Mouse (Mus musculus) bone marrow macrophage, adult 2 months (primary cell): ENCODE measurements around the gene Ugt2a1. TPM values are rescaled to one million over a fixed set of nuclear protein-coding genes. Genes with fewer than 3 reads are reported as not detected.
"Not testable (repeated sequence)": the region's sequence is repeated elsewhere in the genome, so short reads cannot be mapped to it uniquely, and the experiment has no call there.

ENCODE experiments used
- H3K27ac ChIP-seq: 2 replicates; pipeline ENCODE4 v1.5.1; 2012; ENCODE audit warnings: low read depth, low read length; ENCODE audit not compliant: insufficient read depth
- H3K4me1 ChIP-seq: 2 replicates; pipeline ENCODE4 v1.6.1; 2012; ENCODE audit warnings: low read length; ENCODE audit not compliant: control insufficient read depth, insufficient read depth
- H3K4me3 ChIP-seq: 2 replicates; pipeline ENCODE4 v1.5.1; 2012; ENCODE audit warnings: mild to moderate bottlenecking, low read length, moderate library complexity; ENCODE audit not compliant: insufficient read depth
- CTCF ChIP-seq: IDR thresholded peaks from 2 replicates; pipeline ENCODE4 v1.5.1; 2012; ENCODE audit warnings: low read depth, mild to moderate bottlenecking, low read length, moderate library complexity
- POLR2A ChIP-seq: IDR thresholded peaks from 2 replicates; pipeline ENCODE4 v1.6.1; 2012; ENCODE audit warnings: mild to moderate bottlenecking, low read depth, low read length, borderline replicate concordance
- polyA plus RNA-seq: library from polyadenylated mRNA; stranded (reverse); fragments of >200 nt; gene quantifications from 2 replicates; pipeline ENCODE4 v1.2.4, GENCODE M21; 2012; ENCODE audit not compliant: missing spikeins, insufficient read depth, insufficient read length

Gene Ugt2a1
- polyA plus RNA-seq, 1 experiment, result not detected

DNA sequence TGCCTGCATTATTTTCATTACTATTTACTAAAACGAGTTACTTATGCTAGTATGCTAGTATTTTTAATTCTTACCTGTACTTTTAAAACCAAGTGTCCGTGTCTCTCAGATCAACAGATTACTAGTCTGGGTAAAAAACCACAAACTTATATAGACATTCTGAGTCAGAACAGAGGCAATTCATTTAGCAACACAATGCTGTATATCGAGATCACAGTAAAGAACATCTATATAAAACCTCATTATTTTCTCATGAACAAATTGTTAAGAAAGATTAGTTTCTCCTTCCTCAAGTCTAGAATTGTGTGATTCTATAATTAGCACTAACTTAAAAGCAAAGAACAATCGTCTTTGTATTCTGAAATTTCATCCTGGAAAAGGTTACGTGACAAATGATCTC is 8.5 kb downstream of the Ugt2a1 start, which contains the start of gene Ugt2a2:
Gene Ugt2a2, minus strand, starts transcription at position 101 of the 400 bp plus-strand sequence.
- TF ChIP-seq CTCF (no peak), POLR2A (no peak)
- Histone ChIP-seq H3K27ac (no peak within 1 kb of the TSS), H3K4me3 (no peak within 1 kb of the TSS), H3K4me1 (no peaks in the 10 kb centered on the region)

DNA sequence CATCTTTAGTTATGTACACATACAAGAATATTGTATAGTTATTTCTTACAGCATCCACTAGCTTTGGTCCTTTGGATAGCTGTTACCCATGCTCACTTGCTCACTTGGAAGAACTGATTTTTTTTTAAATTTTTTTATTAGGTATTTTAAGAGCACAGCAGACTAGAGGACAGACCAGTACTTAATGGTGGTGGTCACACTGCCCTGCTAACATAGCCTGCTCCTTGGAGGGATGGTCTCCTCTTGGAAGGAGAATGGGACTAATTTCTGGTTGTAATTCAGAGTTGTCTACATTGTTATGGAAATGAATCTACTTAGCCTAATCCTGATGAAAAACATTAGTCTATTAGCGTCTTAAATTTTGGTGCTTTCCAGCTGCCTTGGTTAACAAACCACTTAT is 31.9 kb downstream of the Ugt2a1 start:
- Histone ChIP-seq H3K27ac (no peak overlapping the region), H3K4me1 (no peaks in the 10 kb centered on the region), H3K4me3 (no peak overlapping the region)
- TF ChIP-seq POLR2A, result no peak
- no peak for TF ChIP-seq CTCF

DNA sequence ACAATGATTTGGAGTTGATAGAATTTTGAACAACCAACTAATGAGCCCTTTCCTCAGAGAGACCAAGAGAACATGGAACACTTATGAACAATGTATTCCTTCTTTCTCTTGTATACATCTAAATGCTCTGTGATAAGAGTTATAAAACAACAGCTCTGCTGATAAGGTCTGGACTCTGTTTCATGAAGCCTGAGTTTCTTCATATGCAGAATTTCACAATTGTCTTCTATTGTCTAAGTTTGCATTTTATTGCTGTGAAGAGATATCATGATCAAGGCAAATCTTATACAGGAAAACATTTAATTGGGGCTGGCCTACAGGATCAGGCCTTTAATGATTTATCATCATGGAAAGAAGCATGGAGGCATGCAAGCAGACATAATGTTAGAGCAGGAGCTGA is 33.0 kb downstream of the Ugt2a1 start:
- Histone ChIP-seq H3K27ac (no peak overlapping the region), H3K4me1 (no peaks in the 10 kb centered on the region), H3K4me3 (no peak overlapping the region)
- TF ChIP-seq CTCF (no peak), POLR2A (no peak)

DNA sequence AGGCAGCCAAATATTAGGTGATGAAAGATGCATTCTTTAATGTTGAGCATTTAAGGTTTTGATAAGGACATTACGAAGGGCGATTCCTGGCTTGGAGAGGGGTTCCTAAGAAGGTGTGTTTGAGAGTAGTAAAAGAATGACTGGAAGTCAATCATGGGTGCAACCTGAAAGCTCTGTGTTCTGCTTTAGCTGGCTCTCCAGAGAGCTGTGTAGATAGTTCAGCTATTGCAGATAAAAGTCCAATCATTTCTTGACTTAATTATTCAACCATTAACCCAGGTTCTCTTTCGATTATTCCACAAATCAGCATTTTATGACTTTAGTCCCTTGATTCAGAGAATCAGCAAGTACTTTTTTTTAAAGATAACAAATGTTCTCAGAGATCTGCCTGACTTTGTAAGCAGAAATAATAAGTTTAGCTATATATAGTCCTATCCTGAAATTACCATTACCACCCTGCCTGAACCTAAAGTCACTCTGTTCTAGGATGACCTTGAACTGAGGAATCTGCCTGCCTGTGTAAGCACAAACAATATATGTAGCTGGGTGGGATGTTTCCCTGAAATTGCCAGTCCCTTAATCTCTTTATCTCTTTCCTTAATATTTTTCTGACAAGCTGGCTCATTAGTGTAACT is 34.3 kb downstream of the Ugt2a1 start:
- H3K4me1 ChIP-seq, result no peaks in the 10 kb centered on the region

DNA sequence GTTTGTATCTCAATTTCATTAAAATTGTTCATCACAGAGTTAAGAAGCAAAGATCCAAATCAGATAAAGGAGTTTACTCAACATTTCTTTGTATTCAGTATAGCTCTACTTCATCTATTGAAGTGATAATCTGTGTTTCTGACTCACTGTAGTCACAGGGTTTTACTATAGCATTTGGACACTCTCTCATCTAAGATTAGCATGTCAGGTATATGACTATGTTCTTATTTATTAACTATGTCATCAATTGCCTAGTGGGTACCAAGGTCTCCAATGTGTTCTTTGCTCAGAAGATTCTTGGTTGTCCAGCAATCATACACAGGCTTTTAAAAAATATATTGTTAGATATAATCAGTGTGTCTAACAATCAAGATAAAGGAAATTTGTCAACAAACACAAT is 35.2 kb downstream of the Ugt2a1 start:
- H3K4me1 ChIP-seq, result no peaks in the 10 kb centered on the region
- no peak overlapping the region for H3K4me3 ChIP-seq
- TF ChIP-seq CTCF (no peak), POLR2A (no peak)
- no peak overlapping the region for H3K27ac ChIP-seq

More for the DNA sequence above, 34.3 kb downstream of the Ugt2a1 start:
- Histone ChIP-seq H3K27ac (no peak overlapping the region), H3K4me3 (no peak overlapping the region)
- TF ChIP-seq CTCF, result no peak
- TF ChIP-seq POLR2A, result no peak

DNA sequence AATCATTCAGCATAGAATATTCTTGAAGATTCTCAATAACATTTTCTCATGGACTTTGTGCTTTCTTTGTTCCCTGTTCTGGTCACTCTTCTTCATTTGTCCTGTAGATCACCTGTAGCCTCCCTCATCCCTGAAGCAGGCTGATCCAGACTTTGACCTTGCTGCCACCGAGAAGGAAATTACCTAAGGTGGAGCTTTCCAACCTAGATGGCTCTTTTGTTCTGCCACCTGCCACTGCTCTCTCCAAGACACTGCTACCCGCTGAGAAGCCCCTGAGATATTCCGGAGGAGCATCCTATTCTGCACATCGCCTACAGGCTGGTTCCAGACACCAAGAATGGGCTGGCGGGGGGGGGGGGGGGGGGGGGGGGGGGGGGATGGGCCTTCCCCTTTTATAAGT is 38.2 kb downstream of the Ugt2a1 start:
- not testable (repeated sequence) for H3K27ac ChIP-seq, H3K4me3 ChIP-seq, H3K4me1 ChIP-seq

DNA sequence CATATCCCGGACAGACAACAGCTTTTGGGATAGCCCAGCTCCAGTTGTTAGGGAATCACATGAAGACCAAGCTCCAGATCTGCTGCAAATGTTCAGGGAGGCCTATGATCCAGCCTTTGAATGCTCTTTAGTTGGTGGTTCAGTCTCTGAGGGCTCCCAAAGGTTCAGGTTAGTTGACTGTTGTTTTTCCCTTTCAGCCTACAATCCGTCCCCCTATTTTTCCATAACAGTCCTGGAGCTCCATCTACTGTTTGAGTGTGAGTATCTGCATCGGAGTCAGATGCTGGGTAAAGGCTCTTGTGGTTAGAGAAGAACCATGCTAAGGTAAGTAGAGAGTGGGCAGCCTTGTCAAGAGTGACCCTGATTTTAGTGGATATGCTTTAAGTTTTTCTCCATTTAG is 54.4 kb downstream of the Ugt2a1 start:
- Histone ChIP-seq H3K4me1 (no peaks in the 10 kb centered on the region), H3K27ac (no peak overlapping the region), H3K4me3 (no peak overlapping the region)
- TF ChIP-seq POLR2A, result no peak
- TF ChIP-seq CTCF, result no peak

DNA sequence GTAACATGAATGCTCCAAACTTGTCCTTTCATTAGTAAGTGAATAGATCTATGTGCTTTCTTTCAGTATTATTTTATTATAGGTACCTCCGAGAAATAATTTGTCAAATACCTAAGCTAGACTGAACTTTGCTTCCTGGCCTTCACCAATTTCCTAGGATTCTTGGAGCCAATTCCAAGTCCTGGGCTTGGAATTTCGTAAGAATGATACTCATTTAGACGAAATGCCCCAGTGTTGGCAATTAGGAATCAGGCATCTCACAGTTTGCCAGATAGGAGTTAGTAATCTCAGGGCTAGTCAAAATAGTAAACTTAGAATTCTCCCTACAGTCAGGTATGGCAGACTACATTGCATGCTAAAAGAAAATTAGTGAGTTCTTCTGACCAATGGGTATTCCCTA is 65.0 kb downstream of the Ugt2a1 start:
- TF ChIP-seq CTCF (no peak), POLR2A (no peak)
- H3K4me1 ChIP-seq, result no peaks in the 10 kb centered on the region
- no peak overlapping the region for H3K4me3 ChIP-seq
- H3K27ac ChIP-seq, result no peak overlapping the region

DNA sequence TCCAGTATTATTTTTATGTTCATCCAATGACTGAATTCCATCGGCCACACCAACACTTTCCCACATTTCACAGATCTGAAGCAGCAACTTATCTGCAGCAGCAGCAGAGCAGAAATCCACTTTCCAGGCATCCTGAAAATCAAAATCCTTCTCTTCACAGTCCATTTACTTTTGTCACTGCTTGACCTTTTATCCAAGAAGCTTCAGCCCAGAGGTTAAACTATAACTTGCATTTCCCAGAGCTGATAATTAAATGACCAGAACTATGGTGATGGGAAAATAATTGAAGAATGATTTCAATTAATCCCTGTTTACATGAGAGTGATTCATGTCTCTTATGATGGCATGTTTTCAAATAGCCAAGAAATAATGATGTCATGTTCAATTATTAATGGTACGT is 66.6 kb downstream of the Ugt2a1 start, which contains the start of gene Ugt2b38:
Gene Ugt2b38, minus strand, starts transcription at position 163 of the 400 bp plus-strand sequence.
- not testable (repeated sequence) for H3K27ac ChIP-seq, H3K4me3 ChIP-seq, H3K4me1 ChIP-seq

Other genes with a start within 250 kb of the Ugt2a1 start
- not detected in 2 replicates for gene Ugt2b37, start 236.1 kb downstream of the Ugt2a1 start, polyA plus RNA-seq
- not detected in 2 replicates for gene Ugt2a3, start 153.7 kb downstream of the Ugt2a1 start, polyA plus RNA-seq
- gene Ugt2b38, start 66.7 kb downstream of the Ugt2a1 start, polyA plus RNA-seq, result not detected in 2 replicates
- not detected in 2 replicates for gene Ugt2a2, start 8.6 kb downstream of the Ugt2a1 start, polyA plus RNA-seq
- gene Gm43638, start 4.1 kb downstream of the Ugt2a1 start, polyA plus RNA-seq, result not detected in 2 replicates
- not detected in 2 replicates for gene Sult1b1, start 47.3 kb upstream of the Ugt2a1 start, polyA plus RNA-seq
- not detected in 2 replicates for gene Sult1d1, start 78.2 kb upstream of the Ugt2a1 start, polyA plus RNA-seq
- not detected in 2 replicates for gene Sult1e1, start 100.7 kb upstream of the Ugt2a1 start, polyA plus RNA-seq
- gene Csn1s1, start 175.3 kb upstream of the Ugt2a1 start, polyA plus RNA-seq, result not detected in 2 replicates
- gene Csn2, start 208.8 kb upstream of the Ugt2a1 start, polyA plus RNA-seq, result not detected in 2 replicates